Mouse (Mus musculus): ENCODE measurements around the gene Prl7a2. TPM values are rescaled to one million over a fixed set of nuclear protein-coding genes. Genes with fewer than 3 reads are reported as not detected.

Gene Prl7a2
- not detected for polyA plus RNA-seq (2014; fragmentation: Illumina TruSeq; extraction: RNeasy Lipid Tissue Mini Kit (QIAGEN cat#74804); ENCODE audit: low read depth, low replicate concordance)

GRCm38 (mm10) chr13:27667936-27668335, at the start of gene Prl7a2:
Gene Prl7a2, minus strand, starts transcription at chr13:27668036.

GRCm38 (mm10) chr13:27716636-27717035, 48.8 kb upstream of the Prl7a2 start, which contains the start of gene Prl7d1:
Gene Prl7d1, minus strand, starts transcription at chr13:27716736.

GRCm38 (mm10) chr13:27642393-27642792, 25.4 kb downstream of the Prl7a2 start, which contains the start of gene Prl7a1:
Gene Prl7a1, minus strand, starts transcription at chr13:27642493.

GRCm38 (mm10) chr13:27610482-27610881, 57.4 kb downstream of the Prl7a2 start, which contains the start of gene Prl7b1:
Gene Prl7b1, minus strand, starts transcription at chr13:27610582.

Other genes with a start within 250 kb of the Prl7a2 start
- gene Prl8a6, start 229.3 kb downstream of the Prl7a2 start, polyA plus RNA-seq (2014; fragmentation: Illumina TruSeq; extraction: RNeasy Lipid Tissue Mini Kit (QIAGEN cat#74804); ENCODE audit: low read depth, low replicate concordance): not detected
- not detected for gene Prl8a8, start 154.8 kb downstream of the Prl7a2 start, polyA plus RNA-seq (2014; fragmentation: Illumina TruSeq; extraction: RNeasy Lipid Tissue Mini Kit (QIAGEN cat#74804); ENCODE audit: low read depth, low replicate concordance)
- gene Prl8a9, start 103.4 kb downstream of the Prl7a2 start, polyA plus RNA-seq (2014; fragmentation: Illumina TruSeq; extraction: RNeasy Lipid Tissue Mini Kit (QIAGEN cat#74804); ENCODE audit: low read depth, low replicate concordance): not detected
- not detected for gene Prl8a1, start 85.9 kb downstream of the Prl7a2 start, polyA plus RNA-seq (2014; fragmentation: Illumina TruSeq; extraction: RNeasy Lipid Tissue Mini Kit (QIAGEN cat#74804); ENCODE audit: low read depth, low replicate concordance)
- not detected for gene Prl7b1, start 57.5 kb downstream of the Prl7a2 start, polyA plus RNA-seq (2014; fragmentation: Illumina TruSeq; extraction: RNeasy Lipid Tissue Mini Kit (QIAGEN cat#74804); ENCODE audit: low read depth, low replicate concordance)
- not detected for gene Prl7a1, start 25.5 kb downstream of the Prl7a2 start, polyA plus RNA-seq (2014; fragmentation: Illumina TruSeq; extraction: RNeasy Lipid Tissue Mini Kit (QIAGEN cat#74804); ENCODE audit: low read depth, low replicate concordance)
- gene Prl7d1, start 48.7 kb upstream of the Prl7a2 start, polyA plus RNA-seq (2014; fragmentation: Illumina TruSeq; extraction: RNeasy Lipid Tissue Mini Kit (QIAGEN cat#74804); ENCODE audit: low read depth, low replicate concordance): not detected
- not detected for gene Prl7c1, start 112.8 kb upstream of the Prl7a2 start, polyA plus RNA-seq (2014; fragmentation: Illumina TruSeq; extraction: RNeasy Lipid Tissue Mini Kit (QIAGEN cat#74804); ENCODE audit: low read depth, low replicate concordance)
- gene Prl2a1, start 133.6 kb upstream of the Prl7a2 start, polyA plus RNA-seq (2014; fragmentation: Illumina TruSeq; extraction: RNeasy Lipid Tissue Mini Kit (QIAGEN cat#74804); ENCODE audit: low read depth, low replicate concordance): not detected
- not detected for gene Prl2c1, start 181.3 kb upstream of the Prl7a2 start, polyA plus RNA-seq (2014; fragmentation: Illumina TruSeq; extraction: RNeasy Lipid Tissue Mini Kit (QIAGEN cat#74804); ENCODE audit: low read depth, low replicate concordance)